Mouse (Mus musculus) thymus, postnatal 36 days (tissue): ENCODE measurements around the gene Polr3b.

Experiments
- DNase-seq, 2 experiments: peaks; one replicate each; pipeline ENCODE4 v3.0.0; 2022; ENCODE audit warnings: mixed read lengths in 2 of 2

The Polr3b gene

DNA sequence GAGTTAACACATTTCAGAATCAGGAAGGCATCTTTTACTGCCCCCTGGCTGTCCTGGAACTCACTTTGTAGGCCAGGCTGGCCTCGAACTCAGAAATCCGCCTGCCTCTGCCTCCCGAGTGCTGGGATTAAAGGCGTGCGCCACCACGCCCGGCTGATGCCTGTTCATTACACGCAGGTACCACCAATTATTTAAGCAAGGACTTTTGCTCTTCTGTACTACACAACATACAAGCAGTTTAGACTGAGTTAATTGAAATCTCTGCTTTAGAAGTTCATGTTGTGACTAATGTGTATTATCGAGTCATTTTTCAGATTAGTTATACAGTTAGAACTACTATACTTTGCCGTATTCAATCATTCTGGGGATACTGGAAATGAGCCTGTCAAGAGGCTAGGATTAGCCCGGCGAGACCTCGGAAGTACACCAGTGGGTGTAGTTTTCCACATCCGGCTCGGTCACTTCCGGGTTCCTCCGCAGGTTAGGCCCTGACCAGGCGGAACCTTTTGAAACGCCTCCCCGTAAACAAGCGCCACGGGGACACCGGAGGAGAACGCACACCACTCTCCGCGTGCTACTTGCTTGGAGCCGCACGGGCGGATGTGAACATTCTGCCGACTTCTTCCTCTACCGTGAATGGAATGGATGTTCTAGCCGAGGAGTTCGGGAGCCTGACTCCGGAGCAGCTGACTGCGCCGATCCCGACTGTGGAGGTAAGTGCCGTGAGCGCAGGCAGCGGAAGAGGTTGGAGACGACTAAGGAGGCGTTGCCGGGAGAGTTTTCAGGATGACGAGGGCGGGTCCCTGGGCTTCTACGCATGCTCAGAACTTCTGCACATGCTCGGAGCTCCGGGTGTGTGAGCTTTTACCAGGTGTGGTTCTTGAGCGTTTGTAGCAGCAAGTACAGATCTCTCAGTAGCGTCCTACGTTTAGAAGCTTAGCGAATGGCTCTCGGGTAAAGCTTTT lies at the start of gene Polr3b:
Gene Polr3b (plus strand): TSS at position 467 of the 965 bp plus-strand sequence.
- peak; percentile 92 for DNase-seq

DNA sequence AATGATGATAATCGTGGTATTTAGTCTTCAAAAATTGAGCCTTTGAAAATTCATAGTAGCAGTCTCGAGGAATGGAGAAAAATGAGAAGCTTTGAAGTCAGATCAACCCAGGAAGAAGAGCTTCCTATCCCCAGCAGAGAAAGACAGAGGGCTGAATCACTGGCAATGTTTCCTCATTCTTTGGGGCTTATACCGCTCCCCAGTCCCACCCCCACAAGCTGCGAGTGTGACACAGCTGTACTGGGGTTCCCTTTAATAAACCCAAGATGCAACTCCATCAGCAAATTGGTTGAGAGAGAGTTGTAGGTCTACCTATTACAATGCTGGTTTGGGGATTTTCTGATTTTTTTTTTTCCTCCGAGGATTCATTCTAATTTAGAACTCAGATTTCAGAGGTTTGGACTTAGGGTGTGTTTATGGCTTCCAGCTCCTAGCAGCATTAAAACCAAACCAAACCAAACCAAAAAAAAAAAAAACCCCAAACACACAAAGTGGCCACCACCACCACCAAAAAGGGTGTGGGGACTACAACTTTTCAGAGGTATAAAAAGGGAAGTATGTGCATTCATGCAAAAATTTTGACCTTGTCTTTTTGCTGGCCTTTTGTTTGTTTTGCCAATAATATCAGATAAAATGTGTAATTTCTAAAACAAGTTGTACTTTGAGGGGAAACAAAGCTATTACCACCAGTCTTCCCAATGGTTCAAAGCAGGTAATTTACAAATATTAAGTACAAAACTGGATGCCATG lies 48.2 kb upstream of the Polr3b start:
- no peak for DNase-seq

DNA sequence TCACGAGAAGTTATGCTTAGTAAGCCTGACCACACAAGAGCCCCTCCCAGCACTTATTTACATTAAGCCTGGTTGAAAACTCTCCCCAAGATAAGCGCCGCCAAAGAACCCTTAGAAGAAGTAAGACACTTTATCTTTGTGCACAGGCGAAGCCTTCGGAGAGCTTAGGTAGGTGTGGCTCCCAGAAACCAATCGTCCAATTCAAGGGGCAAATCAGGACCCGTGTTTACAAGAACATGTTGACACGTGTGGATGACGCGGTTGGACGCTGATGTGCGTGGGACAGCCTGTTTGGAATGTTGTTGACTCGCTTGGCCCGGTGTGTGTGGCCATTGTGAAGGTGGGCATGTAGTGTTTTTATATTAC lies 46.1 kb upstream of the Polr3b start:
- no peak for DNase-seq

DNA sequence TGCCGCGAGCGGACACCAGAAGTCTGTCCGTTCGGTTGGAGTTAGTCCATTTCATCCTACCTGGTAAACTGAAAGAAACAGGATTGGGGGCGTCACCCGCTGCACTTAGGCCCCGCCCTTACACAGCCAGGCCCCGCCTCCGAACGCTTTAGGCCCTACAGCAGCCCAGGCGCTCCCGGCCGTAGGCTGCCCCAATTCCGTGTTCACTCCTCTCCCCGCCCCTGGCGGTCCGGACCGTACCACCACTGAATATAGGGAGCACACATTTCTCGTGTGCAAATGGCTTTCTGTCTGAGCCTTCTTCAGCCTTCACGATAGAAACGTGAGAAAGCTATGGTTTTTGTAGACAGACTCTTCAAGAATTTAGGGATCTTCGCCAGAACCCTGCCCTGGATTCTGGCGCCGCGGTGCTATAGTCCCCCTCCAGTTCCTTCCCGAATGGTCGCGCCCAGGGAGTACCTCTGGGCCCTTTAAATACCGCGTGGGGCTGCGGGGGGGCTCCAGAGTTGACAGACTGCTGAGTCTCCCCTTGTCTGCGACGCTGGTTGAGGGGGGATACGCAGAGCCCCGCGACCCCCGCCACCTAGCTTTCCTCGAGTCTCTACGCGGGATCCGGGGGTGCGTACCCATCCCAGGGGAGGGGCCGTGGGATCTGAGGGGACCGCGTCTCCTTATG lies 45.6 kb upstream of the Polr3b start, which contains the start of gene Tcp11l2:
Gene Tcp11l2 (plus strand): TSS at position 232 of the 676 bp plus-strand sequence.
- peak; percentile 93 to 95 for DNase-seq

DNA sequence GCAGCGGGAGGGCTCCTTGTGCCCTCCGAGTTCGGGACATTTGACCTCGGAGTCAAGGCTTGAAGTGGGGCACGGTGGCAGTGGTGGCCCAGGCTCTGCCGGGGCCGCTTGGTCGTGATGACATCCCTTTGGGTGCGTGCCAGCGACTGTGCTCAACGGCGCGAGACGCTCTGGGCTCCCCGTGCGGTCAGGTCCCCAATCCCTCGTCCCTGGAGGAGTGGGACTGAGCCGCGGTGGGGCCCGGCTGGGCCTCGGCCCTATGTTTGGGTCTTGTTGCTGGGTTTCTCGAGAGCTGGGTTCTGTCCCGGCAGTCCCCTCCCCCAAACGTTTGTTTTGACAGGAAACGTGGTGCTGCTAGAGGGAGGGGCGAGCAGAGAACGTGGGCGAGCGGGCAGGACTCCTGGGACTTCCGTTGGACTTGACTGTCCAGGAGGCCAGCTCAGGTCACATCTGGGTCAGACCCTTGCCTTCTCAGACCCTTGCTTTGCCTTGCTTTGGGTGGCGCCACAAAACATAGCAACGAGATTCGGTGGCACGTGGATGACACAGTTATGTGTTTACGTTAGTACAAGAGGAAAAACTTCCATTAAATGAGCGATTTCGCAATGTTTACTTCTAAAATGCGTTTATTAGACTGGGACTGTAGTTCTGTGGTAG lies 44.9 kb upstream of the Polr3b start:
- peak; percentile 73 to 80 for DNase-seq

DNA sequence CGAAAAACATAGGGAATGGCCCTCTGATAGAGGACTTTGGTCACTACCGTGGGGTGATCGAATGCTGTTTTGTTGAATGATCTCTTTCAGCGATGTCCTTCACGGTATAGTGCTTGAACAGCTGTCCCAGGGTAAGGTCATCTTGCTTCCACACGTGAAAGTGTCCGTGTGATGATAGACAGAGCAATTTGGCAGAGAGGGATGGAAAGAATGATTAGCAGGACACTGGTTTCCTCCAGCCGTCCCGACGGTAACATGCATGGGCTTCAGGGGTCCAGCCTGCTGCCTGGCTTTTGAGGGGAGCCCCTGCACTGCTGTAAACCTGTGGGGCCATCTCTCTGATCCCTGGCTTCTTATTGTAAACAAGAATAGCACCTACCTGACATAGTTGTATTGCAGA lies 43.4 kb upstream of the Polr3b start:
- DNase-seq, result no peak

DNA sequence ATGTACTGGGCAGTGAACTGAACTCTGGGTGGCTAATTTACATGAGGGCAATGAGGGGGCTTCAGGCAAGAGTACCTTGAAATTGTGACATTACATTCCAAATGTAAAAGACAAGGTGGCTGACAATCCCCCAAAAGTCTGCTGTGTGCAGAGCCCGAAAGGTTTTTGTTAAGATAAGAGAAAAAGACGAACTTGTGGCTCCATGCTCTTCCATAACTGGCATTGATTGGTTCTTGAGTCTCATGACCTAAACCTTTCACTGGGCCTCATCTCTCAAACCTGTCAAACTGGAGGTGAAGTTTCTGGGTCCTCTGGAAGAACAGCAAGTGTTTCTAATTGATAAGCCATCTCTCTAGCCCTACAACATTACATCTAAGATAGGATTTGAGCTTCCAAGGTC lies 42.6 kb upstream of the Polr3b start:
- DNase-seq, result no peak

DNA sequence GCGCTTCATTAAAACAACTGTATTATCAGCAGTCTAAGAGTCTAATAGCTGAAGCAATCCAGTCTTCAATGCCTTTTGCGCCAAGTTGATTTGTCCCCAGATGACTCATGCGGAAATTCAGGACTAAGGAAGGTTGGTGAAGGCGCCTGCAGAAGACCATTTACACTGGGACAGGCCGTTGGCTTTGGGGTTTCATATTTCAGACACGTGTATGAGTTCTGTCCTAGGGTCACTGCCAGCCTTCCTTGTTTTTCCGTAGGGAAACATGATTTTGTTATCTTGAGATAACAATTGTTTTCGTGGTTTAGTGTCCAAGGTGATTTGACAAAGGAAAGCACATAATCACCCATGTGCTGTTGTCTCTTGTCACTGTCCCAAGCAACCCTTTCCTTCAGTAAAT lies 40.9 kb upstream of the Polr3b start:
- DNase-seq, result no peak

DNA sequence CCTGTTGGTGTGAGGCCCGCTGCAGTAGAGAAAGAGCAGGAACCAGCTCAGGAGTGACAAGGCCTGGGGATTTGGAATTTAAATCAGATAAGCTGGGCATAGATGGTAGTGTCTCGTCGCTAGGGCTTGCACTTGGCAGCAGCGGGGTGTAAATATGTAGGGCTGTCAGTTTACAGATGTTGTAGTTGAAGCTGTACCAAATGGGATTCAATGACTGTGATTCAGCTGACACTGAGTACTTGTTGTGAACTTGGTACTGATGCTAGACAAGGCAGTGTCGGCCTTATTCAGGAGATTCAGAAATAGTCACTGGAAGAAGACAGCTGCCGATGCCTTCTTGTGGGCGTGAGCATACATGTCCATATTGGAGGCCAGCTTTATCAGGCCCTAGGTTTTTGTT lies 39.9 kb upstream of the Polr3b start:
- no peak for DNase-seq

DNA sequence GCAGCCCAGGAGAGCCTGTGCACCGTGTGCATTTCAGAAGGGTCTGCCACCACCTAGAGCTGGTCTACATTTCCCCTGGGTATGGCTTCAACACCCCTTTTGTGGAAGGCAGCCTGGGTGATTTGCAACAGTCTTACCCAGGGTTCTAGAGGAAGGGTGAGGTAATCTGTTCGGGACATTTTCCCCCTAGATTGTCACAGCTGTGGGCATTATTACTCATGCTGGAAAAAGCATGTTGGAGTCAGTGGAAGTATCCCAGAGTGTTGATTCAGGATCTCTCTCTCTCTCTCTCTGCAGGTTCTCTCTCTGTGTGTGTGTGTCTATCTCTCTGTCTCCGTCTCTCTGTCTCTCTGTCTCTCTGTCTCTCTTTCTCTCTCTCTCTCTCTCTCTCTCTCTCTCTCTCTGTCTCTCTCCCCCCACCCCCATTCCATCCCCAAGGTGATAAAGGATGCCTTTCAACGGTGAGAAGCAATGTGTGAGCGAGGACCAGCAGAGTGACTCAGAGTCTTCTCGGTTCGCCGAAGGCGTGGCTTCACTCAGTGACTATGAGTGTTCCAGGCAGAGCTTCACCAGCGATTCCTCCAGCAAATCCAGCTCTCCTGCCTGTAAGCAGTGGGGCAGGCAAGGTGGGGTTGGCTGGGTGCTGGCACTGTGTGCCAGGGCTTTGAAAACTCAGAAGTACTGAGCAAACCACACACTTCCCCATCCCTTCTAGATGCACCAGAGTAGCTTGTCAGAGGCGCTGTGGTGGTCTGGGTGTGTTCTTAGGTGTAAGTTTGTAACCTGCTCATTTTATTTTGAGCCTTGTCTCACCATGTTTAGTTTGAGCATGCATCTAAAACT lies 37.4 kb upstream of the Polr3b start:
- DNase-seq, result peak in 1 of 2 experiments; percentile 5

DNA sequence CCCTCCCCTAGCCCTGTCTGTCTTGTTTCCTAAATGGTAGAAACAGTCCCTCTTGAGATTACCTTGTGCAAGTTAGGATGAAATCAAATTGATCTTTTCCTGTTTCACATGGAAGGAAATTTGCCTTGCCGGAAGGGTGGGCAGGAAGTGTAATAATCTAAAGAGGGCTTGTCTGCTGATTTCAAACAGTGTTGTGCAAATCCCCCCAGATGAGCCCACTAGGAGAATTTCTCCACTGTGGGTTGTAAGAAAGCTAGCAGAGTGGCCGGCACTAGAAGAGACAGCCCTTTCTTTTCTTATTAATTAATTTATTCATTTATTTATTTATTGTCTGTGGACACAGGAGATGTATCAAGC lies 36.8 kb upstream of the Polr3b start:
- no peak for DNase-seq

DNA sequence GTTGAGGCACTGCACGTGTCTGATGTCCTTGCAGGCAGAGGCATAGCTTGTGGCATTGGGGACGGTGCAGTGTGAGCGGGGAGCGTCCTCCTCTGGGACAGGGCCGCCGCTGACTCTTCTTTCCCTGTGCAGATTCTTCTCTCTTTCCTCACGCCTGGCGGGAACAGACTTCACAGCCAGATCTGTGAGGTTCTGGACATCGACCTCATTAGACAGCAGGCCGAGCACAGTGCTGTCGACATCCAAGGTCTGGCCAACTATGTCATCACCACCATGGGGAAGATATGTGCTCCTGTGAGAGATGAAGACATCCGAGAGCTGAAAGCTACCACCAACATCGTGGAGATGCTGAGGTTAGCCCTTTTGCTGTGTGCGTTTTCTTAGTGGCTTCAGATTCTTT lies 31.1 kb upstream of the Polr3b start:
- no peak for DNase-seq

DNA sequence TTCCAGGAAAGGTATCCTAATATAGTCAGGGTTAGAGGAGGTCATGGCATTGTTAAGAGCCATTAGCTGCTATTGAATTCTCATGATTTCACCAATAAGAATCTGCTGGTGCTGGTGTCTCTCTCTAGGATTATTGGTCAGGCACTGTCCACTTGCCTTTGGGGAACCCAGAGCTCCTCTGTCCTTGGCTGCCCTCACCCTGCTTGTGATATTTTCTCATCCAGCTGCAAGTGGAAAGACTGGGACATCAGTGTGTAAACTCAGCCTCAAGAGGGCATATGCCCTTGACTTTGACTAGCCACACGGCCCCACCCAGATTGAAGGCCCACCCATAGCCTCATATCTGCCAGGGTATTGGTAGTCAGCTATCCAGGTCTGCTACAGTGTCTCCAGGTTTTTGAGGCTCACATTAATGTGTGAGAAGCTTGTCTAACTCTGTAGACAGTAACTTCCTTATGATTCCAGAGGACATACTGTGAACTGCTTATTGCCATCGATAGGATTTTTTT lies 30.4 kb upstream of the Polr3b start:
- DNase-seq, result no peak

DNA sequence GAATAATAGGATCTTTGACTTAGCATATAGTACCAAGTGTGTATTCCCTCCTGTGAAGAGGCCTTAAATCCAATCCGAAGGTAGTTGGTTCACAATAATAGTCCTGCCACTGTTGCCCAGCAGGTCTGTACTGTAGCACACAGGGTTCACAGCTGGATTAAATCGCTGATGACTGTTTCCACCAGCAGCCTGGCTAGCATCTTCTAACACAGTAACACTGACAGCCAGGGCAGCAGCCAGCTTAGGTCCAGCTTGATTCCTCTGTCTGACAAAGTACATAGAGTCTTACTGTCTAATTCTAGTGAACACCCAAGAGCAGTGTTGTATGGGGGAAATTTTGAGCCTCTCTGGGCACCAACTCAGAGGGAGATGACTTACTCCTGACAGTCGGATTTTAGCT lies 29.3 kb upstream of the Polr3b start:
- DNase-seq, result no peak

DNA sequence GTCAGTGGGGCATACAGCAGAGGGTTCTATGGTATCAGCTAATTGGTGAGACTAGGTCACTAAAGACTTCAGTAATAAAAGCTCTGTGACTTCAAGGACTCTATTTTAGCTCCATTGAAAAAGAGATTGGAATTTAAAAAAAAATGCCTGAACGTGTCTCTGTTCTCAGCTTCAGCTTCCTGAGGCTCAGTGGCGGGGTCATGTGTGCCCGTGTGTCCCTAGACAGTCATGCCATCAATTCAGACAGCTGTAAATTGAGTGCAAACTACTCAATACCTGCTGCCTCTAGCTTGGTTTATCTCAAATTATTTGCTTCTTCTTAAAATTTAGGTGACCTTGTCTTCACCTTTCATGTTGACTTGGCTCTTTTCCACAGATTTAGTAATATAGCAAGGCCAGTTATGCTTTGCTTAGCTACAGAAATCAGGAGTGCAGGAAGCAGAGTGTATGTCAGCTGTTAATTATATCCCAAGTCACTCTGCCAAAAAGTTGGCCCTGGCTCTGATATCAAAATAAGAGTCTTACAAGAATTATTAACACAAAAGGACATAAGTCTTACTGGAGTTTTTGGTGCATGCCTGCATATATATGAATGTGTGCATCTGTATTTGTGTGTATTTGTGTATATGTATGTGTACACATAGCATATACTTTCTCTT lies 24.8 kb upstream of the Polr3b start:
- no peak for DNase-seq

DNA sequence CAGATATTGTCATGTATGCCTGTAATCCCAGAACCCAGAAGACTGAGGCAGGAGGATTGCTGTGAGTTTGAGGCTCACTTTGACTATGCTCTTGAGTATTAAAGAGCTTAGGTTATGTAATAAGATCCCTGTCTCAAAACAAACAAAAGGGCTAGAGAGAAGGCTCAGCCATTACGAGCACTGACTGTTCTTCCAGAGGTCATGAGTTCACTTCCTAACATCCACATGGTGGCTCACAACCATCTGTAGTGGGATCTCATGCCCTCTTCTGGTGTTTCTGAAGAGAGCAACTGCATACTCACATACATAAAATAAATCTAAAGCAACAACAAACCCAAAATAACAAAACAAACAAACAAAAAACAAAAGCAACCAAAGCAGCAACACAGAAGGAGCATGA lies 23.9 kb upstream of the Polr3b start:
- no peak for DNase-seq

DNA sequence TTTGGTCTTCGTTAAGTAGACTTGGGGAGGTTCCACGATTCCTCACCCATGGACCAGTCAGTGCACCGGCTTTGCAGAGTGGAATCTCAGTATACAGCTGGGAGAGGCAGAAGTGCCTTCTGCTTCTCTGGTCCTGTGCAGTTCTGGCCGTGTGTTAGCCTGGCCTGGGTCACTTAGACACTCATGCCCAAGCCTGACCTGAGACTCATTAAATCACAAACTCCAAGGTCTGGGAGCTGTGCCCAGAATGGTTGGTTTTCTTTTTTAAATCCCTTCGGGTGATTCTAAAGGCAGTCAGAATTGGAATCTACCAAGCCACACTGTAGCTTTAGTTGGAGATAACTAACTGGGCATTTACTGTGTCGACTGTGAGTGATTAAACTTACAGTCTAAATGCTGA lies 22.0 kb upstream of the Polr3b start:
- DNase-seq, result no peak

DNA sequence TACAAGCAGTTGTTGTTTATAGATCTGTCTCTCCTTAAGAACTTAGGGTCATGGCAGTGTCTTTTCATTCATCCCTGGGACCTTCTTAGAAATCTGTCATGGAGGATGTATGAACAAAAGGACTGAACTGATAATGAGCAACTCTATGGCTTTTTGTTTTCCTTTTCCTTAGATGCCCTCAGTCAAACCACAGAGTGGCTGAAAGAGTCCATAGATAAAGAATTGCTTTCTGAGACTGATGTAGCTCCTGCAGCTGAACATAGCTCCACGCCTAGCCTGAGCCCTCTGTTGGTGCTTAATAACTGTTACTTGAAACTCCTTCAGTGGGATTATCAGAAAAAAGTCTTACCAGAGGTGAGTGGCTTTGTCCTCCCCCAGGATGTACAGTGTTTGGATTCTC lies 17.8 kb upstream of the Polr3b start:
- DNase-seq, result no peak

DNA sequence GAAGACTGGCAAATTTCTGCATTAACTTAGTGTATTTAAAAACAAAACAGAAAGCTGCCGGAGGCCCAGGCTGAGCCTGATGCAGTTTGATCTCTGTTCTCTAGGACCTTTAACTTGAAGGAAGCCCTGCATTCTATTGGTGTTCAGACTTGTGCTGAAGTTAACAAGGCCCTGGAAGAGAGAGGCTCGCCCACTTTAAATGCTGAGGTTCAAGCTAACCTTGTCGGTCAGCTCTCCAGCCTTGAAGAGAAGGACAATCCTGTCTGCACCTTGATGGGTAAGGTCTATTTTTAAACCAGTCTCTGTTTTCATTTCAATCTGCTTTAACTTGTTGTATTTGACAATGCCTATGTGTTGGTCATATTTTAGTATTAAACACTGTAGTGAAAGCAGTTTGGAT lies 13.7 kb upstream of the Polr3b start:
- DNase-seq, result no peak

DNA sequence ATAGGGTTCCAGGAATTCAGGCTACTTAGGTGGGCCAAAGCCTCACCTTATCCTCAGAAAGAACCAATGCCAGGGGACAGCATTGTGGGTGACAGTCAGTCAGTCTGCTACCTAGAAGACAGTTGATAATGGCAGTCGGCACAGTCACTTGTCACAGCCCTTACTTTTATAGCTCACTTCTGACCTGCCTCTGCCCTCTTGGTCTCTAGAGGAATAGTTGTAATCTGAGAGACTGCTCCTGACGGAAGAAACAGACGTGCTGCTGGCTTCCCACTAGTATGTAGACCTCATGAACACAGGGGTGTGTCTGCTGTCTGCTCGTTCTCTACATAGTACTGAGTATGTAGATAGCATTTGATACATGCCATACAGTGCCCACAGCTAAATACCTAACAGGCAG lies 11.8 kb upstream of the Polr3b start:
- DNase-seq, result no peak

DNA sequence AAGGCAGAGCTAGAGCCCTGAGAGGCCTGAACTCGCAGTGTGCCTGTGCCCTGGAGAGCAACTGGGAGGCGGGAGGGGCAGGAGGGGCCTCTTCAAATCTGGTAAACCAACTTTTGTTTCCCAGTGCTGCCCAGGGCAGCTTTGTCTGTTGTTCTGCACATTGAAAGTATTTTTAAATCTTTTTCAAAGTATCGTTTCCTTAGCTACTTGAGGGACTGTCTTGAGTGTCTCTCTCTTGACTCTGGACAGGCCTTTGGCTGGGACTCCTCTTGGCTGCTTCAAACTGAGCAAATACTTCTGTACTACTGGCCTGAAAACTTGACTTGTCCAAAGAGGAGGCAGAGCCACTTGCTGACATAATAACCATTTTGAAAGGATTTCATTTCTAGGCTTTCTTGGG lies 11.3 kb upstream of the Polr3b start:
- DNase-seq, result no peak
